Mouse (Mus musculus): ENCODE data around the gene Il11ra2. TPM values are rescaled to one million over a fixed set of nuclear protein-coding genes. Genes with fewer than 3 reads are reported as not detected.
"Not testable (repeated sequence)": the region's sequence is repeated elsewhere in the genome, so short reads cannot be mapped to it uniquely, and the experiment has no call there.

The Il11ra2 gene
- not detected in 2 replicates for polyA plus RNA-seq (2016; fragmentation: Nextera tagmentation; extraction: Ambion mirVana)

DNA sequence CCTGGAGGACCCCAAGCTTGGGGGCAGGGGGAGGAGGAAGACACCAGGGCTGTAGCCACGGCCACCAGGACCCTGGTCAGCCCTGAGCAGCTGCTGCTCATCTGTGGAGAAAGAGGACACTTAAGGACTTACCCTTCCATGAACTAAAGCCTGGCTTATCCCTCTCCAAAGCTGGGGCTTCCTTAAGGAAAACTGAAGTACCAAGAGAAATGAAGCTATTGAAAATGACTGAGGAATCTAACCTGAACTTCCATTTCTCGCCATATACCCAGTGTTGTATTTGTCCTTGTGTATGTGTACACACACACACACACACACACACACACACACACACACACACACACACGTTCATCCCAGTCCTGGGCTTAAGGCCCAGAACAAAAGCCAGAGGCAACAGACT lies at the start of gene Il11ra2:
Gene Il11ra2 (minus strand): TSS at position 101 of the 400 bp plus-strand sequence.
- not testable (repeated sequence) for DNase-seq (ENCODE audit: low spot score); H3K36me3 ChIP-seq; H3K4me3 ChIP-seq; H3K27ac ChIP-seq; H3K9me3 ChIP-seq; H3K27me3 ChIP-seq (ENCODE audit: insufficient read depth, poor library complexity, severe bottlenecking); H3K4me1 ChIP-seq (replicated peaks)
- no CpG with 5 or more reads among the region's 3 CpGs for WGBS

DNA sequence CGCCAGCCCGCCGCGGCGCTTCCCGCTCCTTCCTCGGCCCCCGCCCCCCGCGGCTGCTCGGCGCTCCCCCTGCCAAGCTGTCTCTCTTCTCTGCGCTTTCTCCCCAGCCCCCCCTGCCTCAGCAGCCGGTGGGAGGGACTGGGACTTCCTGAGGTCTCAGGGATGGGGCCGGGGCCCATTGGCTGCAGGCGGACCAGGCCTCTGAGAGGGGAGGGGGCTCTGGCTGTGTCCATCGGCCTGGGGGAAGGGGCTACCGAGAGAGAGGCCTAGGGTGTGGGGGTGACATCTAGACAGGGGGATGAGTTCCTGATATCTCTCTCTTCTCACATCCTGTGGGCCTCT lies 20.5 kb upstream of the Il11ra2 start:
- H3K27me3 ChIP-seq (ENCODE audit: insufficient read depth, poor library complexity, severe bottlenecking); H3K9me3 ChIP-seq; H3K4me1 ChIP-seq (replicated peaks); H3K4me3 ChIP-seq; DNase-seq (ENCODE audit: low spot score); H3K36me3 ChIP-seq; H3K27ac ChIP-seq: not testable (repeated sequence)
- no CpG with 5 or more reads among the region's 18 CpGs for WGBS

DNA sequence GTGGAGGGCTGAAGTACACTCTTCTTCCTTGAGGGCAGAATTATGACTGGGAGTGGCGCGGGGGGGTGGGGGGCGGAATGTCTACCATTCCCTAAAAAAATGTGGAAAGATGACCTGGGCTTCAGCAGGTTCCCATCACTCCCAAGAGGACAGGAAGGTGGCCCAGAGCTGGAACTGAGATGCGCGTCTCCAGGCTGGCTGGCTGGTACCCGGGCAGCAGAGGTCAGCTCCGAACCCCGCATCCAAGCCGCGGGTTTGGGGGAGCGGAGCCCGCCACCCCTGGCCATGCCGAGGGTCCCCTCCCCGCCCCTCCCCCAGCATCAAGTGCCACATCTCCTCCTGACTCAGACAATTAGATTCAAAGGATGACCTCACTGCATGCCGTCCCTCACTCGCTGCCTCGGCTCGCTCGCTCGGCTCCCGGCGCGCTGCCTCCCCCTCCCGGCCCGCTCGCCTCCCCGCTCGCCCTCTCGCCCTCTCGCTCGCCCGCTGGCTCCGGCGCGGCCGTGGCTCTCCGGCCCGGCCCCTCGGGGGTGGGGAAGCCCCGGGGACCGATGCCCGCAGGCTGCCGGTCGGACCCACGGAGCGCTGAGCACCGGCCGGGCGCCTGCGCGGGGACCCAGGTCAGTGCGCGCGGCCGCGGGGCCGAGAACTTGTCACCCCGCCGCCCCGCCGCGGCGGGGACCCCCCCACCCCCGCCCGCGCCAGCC lies 19.9 kb upstream of the Il11ra2 start:
- not testable (repeated sequence) for H3K4me3 ChIP-seq; DNase-seq (ENCODE audit: low spot score); H3K27me3 ChIP-seq (ENCODE audit: insufficient read depth, poor library complexity, severe bottlenecking); H3K9me3 ChIP-seq; H3K4me1 ChIP-seq (replicated peaks); H3K27ac ChIP-seq; H3K36me3 ChIP-seq
- WGBS, result no CpG with 5 or more reads among the region's 66 CpGs

DNA sequence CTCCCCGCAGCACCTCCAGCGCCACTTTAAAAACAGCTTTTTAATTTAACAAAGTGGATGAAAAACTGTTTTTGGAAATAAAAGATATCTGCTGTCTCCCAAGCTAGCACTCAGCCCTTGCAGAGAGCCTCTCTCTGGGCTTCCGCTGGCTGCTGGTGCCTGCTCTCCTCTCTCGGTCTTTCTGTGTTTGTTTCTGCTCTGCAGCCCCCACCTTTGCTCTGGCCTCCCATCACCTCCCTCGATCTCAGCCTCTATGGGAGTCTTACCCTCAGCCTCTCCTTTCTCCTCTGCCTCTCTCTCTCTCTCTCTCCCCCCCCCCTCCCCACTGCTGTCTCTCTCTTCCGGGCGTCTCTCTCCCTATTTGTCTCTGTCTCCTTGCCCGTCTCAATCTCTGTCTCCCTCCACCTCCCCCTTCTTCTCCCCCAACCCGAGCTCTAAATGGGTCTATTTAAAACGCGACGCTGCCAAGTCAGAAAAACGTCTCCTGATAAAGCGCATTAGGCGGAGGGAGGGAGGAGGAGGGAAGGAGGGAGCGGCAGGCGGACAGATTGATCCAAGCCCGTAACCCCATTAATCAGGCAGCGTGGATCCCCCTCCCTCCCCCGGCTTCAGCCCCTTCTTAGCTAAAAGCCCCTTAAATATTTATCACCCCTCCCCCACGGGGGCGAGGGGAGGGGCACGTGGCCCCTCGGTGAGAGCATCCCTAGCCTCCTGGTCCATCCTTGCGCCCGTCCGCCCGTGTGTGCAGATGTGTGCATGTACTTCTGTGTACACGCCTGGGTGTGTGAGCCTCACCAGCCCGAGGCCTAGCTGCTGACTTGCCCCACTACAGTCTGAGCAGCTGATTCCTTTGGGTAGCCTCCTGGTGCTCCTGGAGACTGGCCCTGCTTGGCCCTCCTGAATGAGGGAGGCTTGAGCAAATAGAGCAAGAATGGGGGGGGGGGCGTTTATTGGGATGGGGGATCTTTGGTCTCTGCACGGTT lies 19.0 kb upstream of the Il11ra2 start:
- H3K27ac ChIP-seq; H3K36me3 ChIP-seq; DNase-seq (ENCODE audit: low spot score); H3K27me3 ChIP-seq (ENCODE audit: insufficient read depth, poor library complexity, severe bottlenecking); H3K4me3 ChIP-seq; H3K4me1 ChIP-seq (replicated peaks); H3K9me3 ChIP-seq: not testable (repeated sequence)
- no CpG with 5 or more reads among the region's 32 CpGs for WGBS

DNA sequence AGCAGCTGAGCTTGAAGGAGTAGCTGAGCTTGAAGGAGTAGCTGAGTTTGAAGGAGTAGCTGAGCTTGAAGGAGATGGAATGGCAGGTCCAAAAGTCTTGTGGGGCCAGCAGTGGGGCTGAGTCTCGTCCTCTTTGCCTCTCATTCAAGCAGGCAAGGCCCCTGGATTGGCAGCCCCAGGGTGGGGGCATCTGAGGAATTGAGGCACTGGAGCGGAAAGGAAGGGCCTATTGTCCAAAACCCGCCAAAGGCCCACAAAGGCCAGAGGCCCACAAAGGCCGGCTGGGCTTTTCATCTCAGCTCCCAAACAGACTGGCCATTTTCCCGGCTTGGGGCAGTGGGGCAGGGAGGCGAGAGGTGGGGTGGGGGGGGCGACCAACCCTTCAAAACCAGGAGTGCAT lies 17.7 kb upstream of the Il11ra2 start:
- DNase-seq (ENCODE audit: low spot score); H3K27ac ChIP-seq; H3K27me3 ChIP-seq (ENCODE audit: insufficient read depth, poor library complexity, severe bottlenecking); H3K36me3 ChIP-seq; H3K4me3 ChIP-seq; H3K9me3 ChIP-seq; H3K4me1 ChIP-seq (replicated peaks): not testable (repeated sequence)
- WGBS, result no CpG with 5 or more reads among the region's 7 CpGs

DNA sequence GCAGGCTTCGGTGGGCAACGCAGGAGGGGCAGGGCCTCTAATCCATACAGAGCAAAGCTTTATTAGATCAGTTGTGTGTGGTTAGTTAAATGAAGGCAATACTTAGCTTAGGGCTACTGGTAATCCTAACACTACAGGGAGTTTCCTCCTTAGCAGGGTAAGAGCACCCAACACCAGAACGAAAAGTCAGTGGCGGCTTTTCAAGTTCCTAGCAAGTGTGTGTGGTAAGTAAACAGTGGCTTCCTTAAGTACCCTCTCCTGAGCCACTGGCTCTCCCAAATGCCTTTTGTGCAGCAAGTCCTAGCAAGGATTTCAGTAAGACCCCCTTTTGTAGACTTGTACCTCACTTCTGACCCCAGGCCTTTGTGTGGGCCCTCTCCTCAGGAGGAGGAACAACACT lies 13.7 kb upstream of the Il11ra2 start:
- not testable (repeated sequence) for H3K27ac ChIP-seq; H3K9me3 ChIP-seq; H3K4me1 ChIP-seq (replicated peaks); DNase-seq (ENCODE audit: low spot score); H3K4me3 ChIP-seq; H3K36me3 ChIP-seq; H3K27me3 ChIP-seq (ENCODE audit: insufficient read depth, poor library complexity, severe bottlenecking)
- WGBS, result no CpG with 5 or more reads among the region's 4 CpGs

DNA sequence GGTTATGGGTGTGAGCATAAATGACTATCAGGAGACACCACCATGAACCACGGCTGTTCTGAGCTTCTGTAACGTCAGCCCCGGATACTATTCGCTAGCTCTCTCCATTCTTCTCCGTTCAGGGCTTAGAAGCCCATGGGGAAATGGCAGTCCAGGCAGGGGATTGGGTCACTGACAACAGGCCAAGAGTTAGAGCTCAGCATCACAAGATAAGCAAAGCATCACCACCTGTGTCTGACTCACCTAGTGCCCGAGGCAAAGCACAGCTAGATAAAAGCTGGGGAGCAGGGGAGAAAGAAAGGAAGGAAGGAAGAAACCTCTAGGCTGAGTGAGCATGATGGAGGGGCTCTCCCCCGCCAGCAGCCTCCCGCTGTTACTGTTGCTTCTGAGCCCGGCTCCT lies 6.7 kb downstream of the Il11ra2 start, which contains the start of gene Ccl27b:
Gene Ccl27b (plus strand): TSS at position 301 of the 400 bp plus-strand sequence.
- H3K4me1 ChIP-seq (replicated peaks); H3K9me3 ChIP-seq; H3K27ac ChIP-seq; H3K4me3 ChIP-seq; H3K36me3 ChIP-seq; H3K27me3 ChIP-seq (ENCODE audit: insufficient read depth, poor library complexity, severe bottlenecking); DNase-seq (ENCODE audit: low spot score): not testable (repeated sequence)
- WGBS, result no CpG with 5 or more reads among the region's 9 CpGs

DNA sequence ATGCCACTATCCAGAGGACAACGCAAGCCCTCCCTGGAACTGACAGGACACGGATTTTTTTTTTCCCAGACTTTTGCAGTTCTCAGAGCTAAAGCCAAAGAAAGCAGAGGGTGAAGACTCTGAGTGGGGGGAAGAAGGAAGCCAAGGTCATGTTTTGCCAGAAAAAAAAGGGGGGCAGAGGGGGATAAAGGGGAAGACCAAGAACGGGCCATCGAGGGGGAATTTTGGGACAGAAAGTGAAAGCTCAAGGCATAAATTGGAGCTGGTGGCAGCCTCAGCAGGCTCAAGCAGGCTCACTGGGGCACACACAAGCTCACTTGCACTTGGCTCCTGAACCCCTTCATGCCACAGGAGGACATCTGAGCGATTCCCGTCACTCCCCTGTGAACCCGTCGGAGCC lies 32.3 kb downstream of the Il11ra2 start, which contains the start of gene Gm2564:
Gene Gm2564 (plus strand): TSS at position 301 of the 400 bp plus-strand sequence.
- no CpG with 5 or more reads among the region's 8 CpGs for WGBS

DNA sequence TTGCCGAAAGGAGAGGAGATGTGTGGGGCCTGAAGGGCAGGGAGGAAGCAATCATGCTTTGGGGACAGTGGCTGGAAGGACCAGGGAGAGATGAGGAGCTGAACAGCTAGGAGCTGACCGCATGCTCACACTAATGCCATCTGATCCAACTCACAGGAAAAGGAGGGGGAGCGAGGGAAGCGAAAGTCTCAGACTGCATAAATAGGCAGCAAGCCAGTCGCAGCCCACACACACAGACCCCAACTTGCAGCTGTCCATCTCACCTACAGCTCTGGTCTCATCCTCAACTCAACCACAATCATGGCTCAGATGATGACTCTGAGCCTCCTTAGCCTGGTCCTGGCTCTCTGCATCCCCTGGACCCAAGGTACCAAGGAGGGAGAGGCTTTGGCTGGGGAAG lies 49.8 kb downstream of the Il11ra2 start, which contains the start of gene Gm10591:
Gene Gm10591 (plus strand): TSS at position 301 of the 400 bp plus-strand sequence.
- not testable (repeated sequence) for H3K27me3 ChIP-seq (ENCODE audit: insufficient read depth, poor library complexity, severe bottlenecking); H3K4me1 ChIP-seq (replicated peaks); H3K27ac ChIP-seq; DNase-seq (ENCODE audit: low spot score); H3K4me3 ChIP-seq; H3K36me3 ChIP-seq; H3K9me3 ChIP-seq
- WGBS, result no CpG with 5 or more reads among the region's 5 CpGs

More for the DNA sequence above, 32.3 kb downstream of the Il11ra2 start, which contains the start of gene Gm2564:
- DNase-seq (ENCODE audit: low spot score); H3K36me3 ChIP-seq; H3K9me3 ChIP-seq; H3K27me3 ChIP-seq (ENCODE audit: insufficient read depth, poor library complexity, severe bottlenecking); H3K4me1 ChIP-seq (replicated peaks); H3K4me3 ChIP-seq; H3K27ac ChIP-seq: not testable (repeated sequence)

Other genes with a start within 250 kb of the Il11ra2 start
- gene Gm21586, start 222.5 kb downstream of the Il11ra2 start, polyA plus RNA-seq (2016; fragmentation: Nextera tagmentation; extraction: Ambion mirVana), result not detected in 2 replicates
- gene Gm2163, start 195.1 kb downstream of the Il11ra2 start, polyA plus RNA-seq (2016; fragmentation: Nextera tagmentation; extraction: Ambion mirVana), result 0.05 TPM in 1 of 2 replicates, not detected in the other
- not detected in 2 replicates for gene Fam205a2, start 133.7 kb downstream of the Il11ra2 start, polyA plus RNA-seq (2016; fragmentation: Nextera tagmentation; extraction: Ambion mirVana)
- not detected in 2 replicates for gene Gm10591, start 49.7 kb downstream of the Il11ra2 start, polyA plus RNA-seq (2016; fragmentation: Nextera tagmentation; extraction: Ambion mirVana)
- gene Gm2564, start 32.2 kb downstream of the Il11ra2 start, polyA plus RNA-seq (2016; fragmentation: Nextera tagmentation; extraction: Ambion mirVana), result not detected in 2 replicates
- gene Ccl27b, start 6.6 kb downstream of the Il11ra2 start, polyA plus RNA-seq (2016; fragmentation: Nextera tagmentation; extraction: Ambion mirVana), result not detected in 2 replicates
- 0.87 and 0.99 TPM in 2 replicates for gene 4930578G10Rik, start 73.7 kb upstream of the Il11ra2 start, polyA plus RNA-seq (2016; fragmentation: Nextera tagmentation; extraction: Ambion mirVana)
- 0.27 TPM in 1 of 2 replicates, not detected in the other for gene Ccl19, start 94.7 kb upstream of the Il11ra2 start, polyA plus RNA-seq (2016; fragmentation: Nextera tagmentation; extraction: Ambion mirVana)
- gene Ccl21a, start 112.1 kb upstream of the Il11ra2 start, polyA plus RNA-seq (2016; fragmentation: Nextera tagmentation; extraction: Ambion mirVana), result 0.26 and 0.34 TPM in 2 replicates
- gene Fam205a1, start 192.0 kb upstream of the Il11ra2 start, polyA plus RNA-seq (2016; fragmentation: Nextera tagmentation; extraction: Ambion mirVana), result not detected in 2 replicates
- gene Gm12394, start 194.9 kb upstream of the Il11ra2 start, polyA plus RNA-seq (2016; fragmentation: Nextera tagmentation; extraction: Ambion mirVana), result 0.67 TPM in 1 of 2 replicates, not detected in the other
- 1.1 TPM in 1 of 2 replicates, not detected in the other for gene Fam205c, start 212.3 kb upstream of the Il11ra2 start, polyA plus RNA-seq (2016; fragmentation: Nextera tagmentation; extraction: Ambion mirVana)

Data from hindbrain, embryonic 10.5 days (tissue).